Mouse (Mus musculus) urinary bladder, postnatal 14 days (tissue): ENCODE data around the gene Clec1b.
A peak's percentile ranks its signal among the peaks of the same experiment; 100 is the strongest.

Source experiments
- DNase-seq: peaks from one replicate; pipeline ENCODE4 v3.0.0; 2021; ENCODE audit warnings: low spot score

Gene Clec1b

DNA sequence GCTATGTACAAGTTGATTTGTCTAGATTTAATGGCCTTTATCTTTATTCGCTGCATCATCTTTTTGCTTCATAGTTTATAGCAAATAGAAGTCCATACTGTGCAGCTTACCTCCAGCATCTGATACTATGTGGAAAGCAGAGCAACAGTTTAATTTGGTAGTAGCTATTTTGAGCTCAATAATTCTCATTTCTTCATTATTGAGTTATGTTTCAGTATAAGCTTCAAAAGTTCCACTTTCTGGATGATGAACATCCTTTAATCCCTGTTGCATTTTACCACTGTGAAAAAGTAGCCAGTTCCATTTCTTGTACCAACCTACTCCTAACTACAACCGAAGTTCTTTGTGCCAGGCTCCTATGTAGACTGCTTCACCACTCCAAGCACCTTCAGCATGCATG, 11.5 kb downstream of the Clec1b start, which contains the start of gene Clec9a:
Gene Clec9a (plus strand): TSS at position 301 of the 400 bp plus-strand sequence.
- DNase-seq, result no peak

DNA sequence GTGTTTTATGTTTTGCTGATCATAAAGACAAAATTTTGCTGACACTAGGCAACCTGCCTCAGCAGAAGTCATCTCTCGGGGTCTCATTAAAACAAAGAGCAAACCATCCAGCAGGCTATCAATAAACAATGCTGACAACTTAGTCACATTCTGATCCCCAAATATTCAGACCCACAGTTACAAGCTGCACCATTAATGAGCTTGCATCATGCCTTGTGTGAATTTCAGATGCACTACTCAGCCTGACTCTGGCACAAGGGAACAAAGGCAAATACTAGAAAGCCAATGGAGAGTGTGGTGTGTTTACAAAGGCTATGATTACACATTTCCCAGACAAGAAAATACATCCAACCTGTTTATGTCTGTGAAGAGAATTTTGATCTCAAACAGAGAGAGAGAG, 17.1 kb downstream of the Clec1b start:
- DNase-seq, result no peak

GRCm38 (mm10) chr6:129422311-129422710, 25.2 kb downstream of the Clec1b start:
- no peak for DNase-seq

DNA sequence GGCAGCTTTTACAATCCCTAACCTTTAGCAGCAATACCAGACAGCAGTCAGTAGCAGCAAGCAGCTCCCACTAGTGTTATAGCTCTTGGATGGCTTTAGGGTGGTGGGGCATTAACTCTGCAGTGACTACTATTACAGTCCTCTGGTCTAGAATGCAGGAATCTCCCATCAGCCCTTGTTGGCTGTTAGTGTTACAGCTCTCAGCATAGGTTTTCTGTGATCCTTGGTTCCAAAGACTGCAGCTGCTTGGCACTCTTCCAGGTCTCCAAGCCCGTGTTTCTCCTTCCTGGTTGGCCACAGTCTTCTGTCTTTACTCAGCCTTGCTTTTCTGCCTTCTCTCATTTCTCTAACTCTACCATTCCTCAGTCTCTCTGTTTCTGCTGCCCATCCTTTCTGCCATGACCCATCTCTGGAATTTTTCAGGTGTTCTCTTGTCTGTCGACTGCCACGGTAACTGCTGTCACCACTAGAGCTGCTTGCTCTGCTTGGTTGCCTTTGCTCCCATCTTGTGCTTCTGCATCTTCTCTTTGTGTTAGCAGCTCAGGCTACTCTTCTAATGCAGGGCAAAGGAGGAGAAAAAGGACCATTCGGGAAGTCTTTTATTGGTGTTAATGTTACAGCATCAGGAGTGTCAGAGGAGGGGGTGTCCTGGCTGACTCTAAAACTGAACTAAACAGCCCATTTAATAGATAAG, 26.1 kb downstream of the Clec1b start:
- DNase-seq, result peak; percentile 8

DNA sequence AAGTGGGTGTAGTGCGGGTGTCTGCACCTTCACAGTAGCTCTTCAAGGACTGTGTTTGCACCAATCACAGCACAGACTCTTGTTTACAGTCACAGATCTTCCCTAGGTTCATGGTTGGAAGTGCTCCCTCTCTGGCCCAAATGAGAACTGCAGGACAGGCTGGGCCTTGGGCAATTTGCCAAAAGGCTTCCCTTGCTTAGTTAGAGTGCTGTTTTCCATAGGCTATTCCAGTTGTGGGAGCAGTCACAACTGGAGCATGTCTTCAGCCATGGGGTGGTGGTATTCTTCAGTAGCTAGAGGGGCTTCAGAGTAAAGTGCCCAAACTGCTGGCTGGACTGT, 26.6 kb downstream of the Clec1b start:
- peak; percentile 47 for DNase-seq

DNA sequence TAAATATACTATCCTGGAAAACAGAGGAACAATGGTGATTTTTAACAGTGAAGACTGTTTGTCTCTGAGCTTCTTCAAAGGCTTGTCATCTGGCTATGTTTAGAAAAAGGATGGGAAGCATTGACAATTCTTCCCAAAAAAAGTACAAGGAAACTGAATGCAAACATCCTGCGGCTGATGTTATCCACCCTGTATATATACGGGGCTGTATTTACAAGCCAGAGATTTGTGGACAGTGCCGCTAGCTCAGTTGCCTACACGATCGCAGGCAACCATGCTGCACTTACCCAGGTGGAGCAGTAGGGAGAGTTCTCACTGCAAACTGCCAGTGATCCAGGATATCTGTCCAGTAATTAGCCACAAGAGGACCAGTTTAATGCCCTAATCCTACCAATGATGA, 28.1 kb downstream of the Clec1b start:
- DNase-seq, result no peak

- no peak for DNase-seq
Observed at GRCm38 (mm10) chr6:129425812-129426211, 28.7 kb downstream of the Clec1b start.

DNA sequence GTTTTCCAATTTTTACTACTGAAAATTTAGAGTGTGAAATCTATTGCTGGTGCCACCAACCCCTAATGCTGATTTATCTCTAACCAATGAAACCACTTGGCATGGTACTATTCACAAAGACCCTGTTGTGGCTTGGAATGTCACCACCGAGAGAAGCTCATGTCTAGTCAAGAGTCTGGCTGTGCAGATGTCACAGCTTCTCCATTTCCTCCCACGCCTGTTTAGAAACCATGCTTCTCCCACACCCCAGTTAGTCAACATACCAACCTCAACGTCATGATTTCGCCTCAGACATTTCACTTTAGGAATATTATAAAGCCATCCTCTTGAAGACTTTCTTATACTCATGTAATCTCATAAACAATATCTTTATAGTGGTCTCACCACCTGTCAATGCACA, 30.2 kb downstream of the Clec1b start:
- DNase-seq, result no peak

GRCm38 (mm10) chr6:129434239-129434638, 37.1 kb downstream of the Clec1b start:
- no peak for DNase-seq

DNA sequence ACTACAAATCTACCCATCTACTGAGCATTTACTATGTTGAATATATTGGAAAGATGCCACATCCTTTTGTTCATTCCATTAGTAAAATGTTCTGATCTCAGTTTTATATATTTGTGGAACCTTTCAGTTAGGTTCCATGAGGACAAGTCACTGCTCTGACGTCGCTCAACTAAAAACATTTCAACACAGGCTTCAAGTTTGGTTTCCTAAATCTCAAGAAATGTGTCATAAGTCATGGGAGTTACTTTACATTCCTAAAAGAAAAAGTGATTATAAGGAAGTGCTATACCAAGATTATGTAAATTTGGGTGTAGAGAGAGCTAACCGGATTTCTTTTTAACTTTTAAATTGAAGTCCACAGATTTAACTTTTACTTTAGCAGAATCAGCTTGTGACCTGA, 38.9 kb downstream of the Clec1b start:
- no peak for DNase-seq

GRCm38 (mm10) chr6:129438033-129438432, 40.9 kb downstream of the Clec1b start:
- DNase-seq, result no peak

GRCm38 (mm10) chr6:129449743-129450142, 52.6 kb downstream of the Clec1b start:
- no peak for DNase-seq

- DNase-seq, result peak; percentile 3
Observed at GRCm38 (mm10) chr6:129451411-129452039, 54.4 kb downstream of the Clec1b start, which contains the start of gene Clec1a. Clec1a (minus strand) TSS chr6:129452000.
